Comparison of ENCODE assay signal across 27 mouse cellular contexts in the genomic region with DNA sequence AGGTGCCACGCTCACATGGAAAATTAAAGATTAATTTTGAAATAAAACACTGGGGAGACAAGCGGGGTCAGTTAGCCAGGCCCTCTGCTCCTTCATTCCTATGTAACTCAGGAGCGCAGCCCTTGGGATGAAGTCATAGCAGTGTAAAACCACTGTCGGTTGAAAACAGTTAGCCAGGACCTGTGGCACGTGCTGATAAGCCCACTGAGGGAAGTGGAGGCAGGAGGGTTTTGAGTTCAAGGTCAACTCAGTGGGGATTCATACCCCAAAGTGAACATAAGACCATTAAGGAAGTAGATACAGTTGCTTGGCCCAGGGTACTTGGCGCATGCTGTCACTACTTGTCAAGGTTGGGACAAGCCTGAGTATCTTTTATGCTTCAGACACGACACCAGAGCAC.
"Had no signal": no experiment of that assay in that cellular context is flagged by ENCODE, and none has a peak within 500 bp of the region (broad histone marks: within the 10 kb centered on the region; RNA-seq: fewer than 3 reads in every experiment).

No protein-coding gene starts in this region.

- ATAC-seq: hindbrain, embryonic 16.5 days; inflammation-experienced regulatory T-cells, adult 6 months; intestine, embryonic 15.5 days; intestine, postnatal 0 days had no signal

- H3K27me3 ChIP-seq: heart, embryonic 12.5 days; hindbrain, embryonic 12.5 days; intestine, embryonic 15.5 days; limb, embryonic 12.5 days; liver, embryonic 13.5 days had no signal

- DNase-seq: gastrocnemius, adult 2 months; gastrocnemius, postnatal 10 days; gastrocnemius, postnatal 25 days; heart, adult 18-20 months; heart, postnatal 10 days; heart, postnatal 4 days; kidney, adult 18-20 months; kidney, adult 8-10 months; kidney, postnatal 14 days; kidney, postnatal 36 days; liver; liver, embryonic 13.5 days had no signal

- H3K9me3 ChIP-seq: heart, embryonic 10.5 days; heart, embryonic 12.5 days; hindbrain, embryonic 10.5 days; hindbrain, embryonic 12.5 days; intestine, embryonic 15.5 days; limb, embryonic 10.5 days; limb, embryonic 12.5 days; liver, embryonic 13.5 days had no signal

- H3K4me3 ChIP-seq: gastrocnemius, adult 2 months; heart, embryonic 10.5 days; heart, embryonic 12.5 days; hindbrain, embryonic 10.5 days; hindbrain, embryonic 12.5 days; intestine, embryonic 15.5 days; layer of hippocampus, adult 2 months; left cerebral cortex, adult 2 months; limb, embryonic 10.5 days; limb, embryonic 12.5 days; liver, embryonic 13.5 days had no signal

- H3K27ac ChIP-seq: gastrocnemius, adult 2 months; heart, embryonic 10.5 days; hindbrain, embryonic 10.5 days; hindbrain, embryonic 12.5 days; hindbrain, embryonic 14.5 days; intestine, embryonic 15.5 days; kidney, postnatal 0 days; layer of hippocampus, adult 2 months; left cerebral cortex, adult 2 months; limb, embryonic 10.5 days; limb, embryonic 12.5 days; liver, embryonic 13.5 days had no signal

- H3K4me2 ChIP-seq: heart, embryonic 12.5 days; hindbrain, embryonic 12.5 days; hindbrain, embryonic 14.5 days; intestine, embryonic 15.5 days; limb, embryonic 12.5 days; liver, embryonic 11.5 days; liver, embryonic 13.5 days had no signal

- H3K9ac ChIP-seq: heart, embryonic 12.5 days; hindbrain, embryonic 12.5 days; hindbrain, embryonic 14.5 days; intestine, embryonic 15.5 days; limb, embryonic 12.5 days; liver, embryonic 13.5 days had no signal
